Mouse (Mus musculus): ENCODE results near the gene Gm45717.

Gene Gm45717

DNA sequence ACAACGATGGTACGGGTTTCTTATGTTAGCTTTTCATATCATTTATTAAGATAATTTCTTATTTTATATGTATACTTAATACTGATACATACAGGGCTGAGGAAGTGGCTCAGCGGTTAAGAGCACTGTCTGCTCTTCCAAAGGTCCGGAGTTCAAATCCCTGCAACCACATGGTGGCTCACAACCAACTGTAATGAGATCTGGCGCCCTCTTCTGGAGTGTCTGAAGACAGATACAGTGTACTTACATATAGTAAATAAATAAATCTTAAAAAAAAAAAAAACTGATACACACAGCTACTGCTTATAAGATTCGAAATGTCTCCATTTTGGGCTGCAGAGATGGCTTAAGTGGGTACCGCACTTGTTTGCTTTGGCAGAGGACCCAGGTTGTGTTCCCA lies 48.0 kb downstream of the Gm45717 start:
- no peak for DNase-seq (ENCODE audit: low read depth in 2 of 2, low spot score in 2 of 2)

DNA sequence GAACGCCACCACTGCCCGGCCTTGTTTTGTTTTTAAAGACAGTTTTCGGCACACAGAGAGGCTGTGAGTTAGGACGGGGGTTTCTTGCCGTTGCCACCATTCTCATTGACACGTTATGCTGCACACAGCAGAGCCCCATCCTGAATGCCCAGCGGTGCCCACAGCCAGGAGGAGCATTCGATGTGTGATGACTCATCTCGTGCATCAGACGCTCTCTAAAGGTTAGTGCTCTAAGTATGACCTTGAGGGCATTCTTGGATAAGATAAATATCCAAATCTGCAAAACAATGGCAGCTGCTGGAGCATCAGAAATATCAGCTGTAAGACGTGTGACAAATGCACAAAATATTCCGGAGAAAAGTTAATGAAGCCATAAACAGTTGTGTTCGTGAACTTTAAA lies 48.6 kb downstream of the Gm45717 start:
- no peak for DNase-seq (ENCODE audit: low read depth in 2 of 2, low spot score in 2 of 2)

DNA sequence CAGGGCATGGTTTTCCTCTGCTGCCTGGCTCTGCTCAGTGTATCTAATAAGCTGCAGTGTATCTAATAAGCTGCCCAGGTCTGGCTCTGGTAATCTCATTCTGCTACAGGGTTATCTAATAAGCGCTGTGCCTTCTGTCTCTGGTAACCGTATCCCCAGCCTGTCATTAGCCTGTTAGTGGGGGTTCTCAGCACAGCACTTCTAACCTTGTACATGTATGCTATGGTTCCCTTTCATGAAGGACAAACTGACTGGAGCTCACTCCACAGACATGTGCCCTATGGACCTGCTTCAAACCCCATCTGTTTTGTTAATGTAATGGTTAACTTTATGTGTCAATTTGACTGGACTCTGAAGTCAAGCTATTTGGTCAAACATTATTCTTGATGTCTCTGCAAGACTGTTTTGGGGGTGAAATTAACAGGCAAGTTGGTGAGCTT lies 50.1 kb downstream of the Gm45717 start:
- DNase-seq (ENCODE audit: low read depth in 2 of 2, low spot score in 2 of 2), result no peak

DNA sequence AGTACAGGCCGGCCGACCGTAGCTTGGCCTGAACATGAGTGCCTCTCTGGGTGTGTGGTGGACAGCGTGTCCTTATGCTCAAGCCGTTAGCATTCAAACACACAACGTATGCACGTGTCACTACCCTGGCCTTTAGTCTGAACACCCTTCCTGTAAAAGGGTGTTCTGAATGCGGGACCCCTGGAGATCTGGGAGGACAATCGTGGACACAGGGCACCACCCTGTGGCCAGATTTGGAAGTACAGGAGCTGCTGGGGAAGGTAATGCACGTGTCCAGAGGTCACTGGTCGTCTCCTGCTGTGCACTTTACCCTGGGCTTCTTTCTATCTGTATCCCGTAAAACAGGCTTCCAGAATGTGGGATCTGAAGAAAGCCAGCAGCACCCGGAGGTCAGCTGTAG lies 52.5 kb downstream of the Gm45717 start:
- DNase-seq (ENCODE audit: low read depth in 2 of 2, low spot score in 2 of 2), result peak; percentile 65 to 74

DNA sequence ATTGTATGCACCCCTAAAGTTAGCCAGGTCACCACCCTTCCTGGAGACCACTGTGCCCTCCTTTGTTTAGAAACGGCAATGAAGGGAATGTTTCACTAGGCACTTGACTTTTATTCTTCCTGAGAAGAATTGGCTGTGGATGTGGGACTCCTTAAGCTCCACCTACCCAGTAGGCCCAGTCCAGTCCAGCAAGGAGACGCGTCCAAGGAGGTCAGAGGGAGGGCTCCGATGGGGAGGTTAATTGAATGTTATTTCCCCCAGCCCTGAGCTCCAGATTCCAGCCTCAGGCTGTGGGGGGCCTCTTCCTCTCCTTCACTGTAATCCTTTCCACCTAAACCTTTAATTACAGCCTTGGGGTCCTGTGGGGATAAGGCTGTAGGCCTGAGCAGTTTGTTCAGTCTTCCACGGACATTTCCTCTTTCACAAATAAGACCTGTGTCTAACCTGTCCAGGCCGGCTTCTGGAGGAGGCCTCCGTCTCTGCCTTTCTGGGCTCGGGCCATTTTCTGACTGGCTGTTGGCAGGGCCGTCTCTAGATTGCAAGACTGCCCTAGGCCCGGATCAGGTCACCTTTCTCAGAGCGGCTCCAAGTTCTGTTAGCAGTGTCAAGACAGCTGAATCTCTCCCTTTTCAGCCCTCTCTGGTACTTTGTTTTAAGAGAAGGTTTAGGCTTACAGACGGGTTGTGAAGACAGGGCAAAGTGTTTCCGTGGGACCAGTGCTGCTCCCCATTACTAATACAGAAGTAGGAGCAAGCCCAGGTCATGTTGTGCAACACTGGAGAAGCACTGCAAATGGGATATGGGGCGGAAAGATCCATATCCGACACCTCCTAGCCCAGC lies 53.5 kb downstream of the Gm45717 start:
- DNase-seq (ENCODE audit: low read depth in 2 of 2, low spot score in 2 of 2), result no peak

DNA sequence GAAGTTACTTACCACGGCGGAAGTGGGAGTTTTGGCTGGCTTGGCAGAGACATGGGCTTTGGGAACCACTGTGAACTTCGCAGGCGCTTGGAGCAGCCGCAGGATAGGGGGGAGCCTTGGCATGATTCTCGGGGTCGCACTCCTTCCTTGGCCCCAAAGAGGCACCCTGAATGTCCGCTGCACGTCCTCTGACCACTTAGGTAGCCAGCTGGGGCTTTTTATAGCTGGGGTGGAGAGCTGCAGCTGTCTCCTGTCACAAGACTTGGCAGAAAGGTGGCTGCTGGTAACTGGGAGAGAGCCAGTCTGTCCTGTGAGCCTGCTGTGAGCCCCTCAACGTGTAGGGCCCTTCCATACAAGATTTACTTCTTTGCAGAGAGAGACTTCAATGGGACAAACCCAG lies 55.5 kb downstream of the Gm45717 start, which contains the start of gene Cox8b:
Gene Cox8b, minus strand, starts transcription at position 227 of the 400 bp plus-strand sequence.
- DNase-seq (ENCODE audit: low read depth in 2 of 2, low spot score in 2 of 2), result no peak
